Mouse (Mus musculus) limb, embryonic 15.5 days (tissue): Measurements from ENCODE around the gene Cbln4. TPM values are rescaled to one million over a fixed set of nuclear protein-coding genes. Genes with fewer than 3 reads are reported as not detected.
A peak's percentile ranks its signal among the peaks of the same experiment; 100 is the strongest.

Experiments used
- ATAC-seq: fragments of 200-750 bp; cut with Nextera tagmentation; 2 replicates; pipeline ENCODE4 v1.8.0; 2017; ENCODE audit warnings: low read depth, moderate TSS enrichment; ENCODE audit not compliant: insufficient number of reproducible peaks, low FRiP score, low TSS enrichment
- H3K27ac ChIP-seq: fragments of 300-500 bp; sonication (generic); 2 replicates; pipeline ENCODE4 v1.5.1; 2015; ENCODE audit warnings: moderate library complexity, mild to moderate bottlenecking, inconsistent platforms
- H3K27me3 ChIP-seq: fragments of 300-500 bp; sonication (generic); 2 replicates; pipeline ENCODE4 v1.6.1; 2015; ENCODE audit warnings: inconsistent platforms
- H3K36me3 ChIP-seq: fragments of 300-500 bp; sonication (generic); 2 replicates; pipeline ENCODE4 v1.6.1; 2015; ENCODE audit warnings: inconsistent platforms
- H3K4me1 ChIP-seq: fragments of 300-500 bp; sonication (generic); 2 replicates; pipeline ENCODE4 v1.6.1; 2015; ENCODE audit warnings: inconsistent platforms
- H3K4me2 ChIP-seq: fragments of 300-500 bp; sonication (generic); 2 replicates; pipeline ENCODE4 v1.6.1; 2015; ENCODE audit warnings: mild to moderate bottlenecking, inconsistent platforms
- H3K4me3 ChIP-seq: fragments of 300-500 bp; sonication (generic); 2 replicates; pipeline ENCODE4 v1.5.1; 2015; ENCODE audit warnings: mild to moderate bottlenecking, inconsistent platforms
- H3K9ac ChIP-seq: fragments of 300-500 bp; sonication (generic); 2 replicates; pipeline ENCODE4 v1.6.1; 2015; ENCODE audit warnings: inconsistent platforms
- H3K9me3 ChIP-seq: fragments of 300-500 bp; sonication (generic); 2 replicates; pipeline ENCODE4 v1.6.1; 2016; ENCODE audit warnings: inconsistent platforms
- WGBS: fragments of 180-500 bp; shearing (Covaris S2); methylation state at CpG from one replicate; pipeline ENCODE4 v1.1.7; 2015; 5-methylcytosine and 5-hydroxymethylcytosine counted together
- polyA plus RNA-seq: library from polyadenylated mRNA; unstranded; fragments of >200 nt; fragmentation: Nextera tagmentation; extraction: Ambion mirVana; gene quantifications from 2 replicates; pipeline ENCODE4 v1.2.1, GENCODE M21; 2015

The Cbln4 gene
- polyA plus RNA-seq, 1 experiment from 2014 or later: 1.0 TPM

DNA sequence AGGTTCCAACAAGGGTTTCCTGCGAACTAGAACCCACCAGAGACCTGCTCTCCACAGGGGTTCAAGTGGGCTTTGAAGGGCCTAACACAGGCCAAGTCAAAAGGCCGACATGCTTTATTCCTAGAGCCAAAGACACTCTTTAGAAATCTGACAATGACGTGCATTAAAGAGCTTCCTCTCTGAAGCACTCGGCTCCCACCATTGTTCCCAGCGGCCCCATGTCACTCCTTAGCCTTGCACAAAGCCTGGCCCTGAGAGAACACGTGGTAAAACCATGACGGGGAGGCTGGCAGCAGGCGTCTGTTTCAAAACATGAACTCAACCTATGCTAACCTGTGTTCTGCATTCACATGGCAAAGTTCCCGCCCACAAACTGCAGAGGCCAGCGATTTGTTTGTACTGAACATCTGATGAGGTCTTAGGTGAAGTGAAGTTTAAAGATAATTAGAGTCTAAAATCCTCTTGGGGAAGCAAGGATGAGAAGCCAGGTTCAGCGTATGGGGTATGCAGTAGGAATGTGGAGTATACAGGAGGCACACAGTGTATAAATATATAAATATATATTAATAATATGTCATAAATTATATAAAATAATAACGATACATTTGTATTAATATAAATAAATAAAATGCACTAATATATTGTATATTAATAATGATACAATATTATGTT, 17.7 kb downstream of the Cbln4 start:
- no peak overlapping the region for H3K9ac ChIP-seq

DNA sequence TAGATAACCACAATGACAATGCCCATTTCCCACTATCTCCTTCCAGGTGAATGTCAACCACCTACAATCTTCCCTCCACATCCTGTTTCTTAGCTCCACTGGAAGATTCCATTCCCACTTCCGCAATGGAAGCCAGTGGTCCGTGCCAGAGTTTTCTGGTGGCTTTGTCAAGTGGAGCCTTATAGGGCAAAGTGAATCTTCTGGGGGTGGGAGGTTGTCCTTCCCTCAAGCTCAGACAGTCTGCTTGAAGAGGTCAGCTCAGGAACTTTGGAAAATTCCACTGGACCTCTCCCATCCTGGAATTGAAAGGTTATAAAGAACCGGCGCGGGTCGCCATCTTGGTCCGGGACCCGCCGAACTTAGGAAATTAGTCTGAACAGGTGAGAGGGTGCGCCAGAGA, 36.5 kb downstream of the Cbln4 start:
- Histone ChIP-seq H3K9ac (no peak overlapping the region), H3K27me3 (no peaks in the 10 kb centered on the region), H3K4me1 (peaks cover 16% of the 10 kb centered on the region; the same call in 1 of the 2 replicates), H3K9me3 (no peaks in the 10 kb centered on the region), H3K4me2 (no peak overlapping the region), H3K36me3 (no peaks in the 10 kb centered on the region), H3K27ac (no peak overlapping the region), H3K4me3 (no peak overlapping the region)
- ATAC-seq: no peak
- 97% methylated on average over 10 of the region's 10 CpGs for WGBS

More for the DNA sequence above, 17.7 kb downstream of the Cbln4 start:
- Histone ChIP-seq H3K4me1 (no peaks in the 10 kb centered on the region), H3K4me2 (no peak overlapping the region), H3K27ac (no peak overlapping the region), H3K4me3 (no peak overlapping the region), H3K27me3 (no peaks in the 10 kb centered on the region), H3K9me3 (no peaks in the 10 kb centered on the region), H3K36me3 (no peaks in the 10 kb centered on the region)
- 76% methylated on average over 12 of the region's 12 CpGs for WGBS
- no peak for ATAC-seq

- ATAC-seq: peak; percentile 44; the same call in 1 of the 2 replicates
- H3K27ac ChIP-seq: no peak overlapping the region
Observed at GRCm38 (mm10) chr2:172005970-172006369, 37.3 kb downstream of the Cbln4 start.

DNA sequence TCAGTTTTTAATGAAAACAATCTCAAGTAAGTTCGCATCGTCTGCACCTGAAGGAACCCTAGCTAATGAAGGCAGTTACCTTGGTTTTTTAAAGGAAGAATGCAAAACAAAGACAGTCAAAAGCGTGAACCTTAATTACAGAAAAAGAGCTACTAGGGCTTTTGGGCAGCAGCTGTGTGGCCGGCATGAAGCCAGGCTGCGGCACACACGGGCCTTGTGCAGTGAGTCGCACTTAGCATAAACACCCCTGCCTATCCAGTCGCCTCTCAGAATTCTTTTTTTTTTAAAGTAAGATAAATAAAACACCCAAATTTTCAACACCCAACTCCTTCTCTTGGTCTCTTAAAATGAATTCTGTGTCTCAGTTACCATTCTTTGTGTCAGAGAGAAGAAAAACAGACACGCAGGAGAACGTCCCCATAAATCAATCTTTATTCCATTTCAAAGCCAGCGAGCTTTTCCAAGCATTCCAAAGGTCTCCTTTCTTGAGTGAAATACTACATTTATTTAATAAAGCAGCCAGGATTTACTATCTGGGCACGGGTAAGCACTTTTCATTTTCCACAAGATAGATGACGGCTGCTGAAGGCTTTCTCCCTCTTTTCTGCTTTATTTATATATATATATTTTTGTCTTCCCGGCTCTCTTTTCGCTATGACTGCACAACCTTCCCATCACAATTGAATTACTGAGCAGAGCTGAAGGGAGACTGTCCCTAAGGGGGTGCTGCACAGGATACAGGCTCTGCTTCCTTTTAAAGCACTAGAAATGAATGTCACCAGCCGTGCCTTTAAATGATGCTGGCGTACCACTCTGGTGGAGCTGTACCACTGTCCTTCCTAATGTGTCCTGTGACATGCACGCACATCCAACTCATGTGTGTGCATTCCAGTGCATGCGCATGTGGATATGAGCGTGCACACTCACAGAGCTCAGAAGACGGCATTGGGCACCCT, 39.0 kb downstream of the Cbln4 start:
- no peak for ATAC-seq
- Histone ChIP-seq H3K4me3 (no peak overlapping the region), H3K4me2 (no peak overlapping the region), H3K27ac (no peak overlapping the region), H3K9ac (no peak overlapping the region), H3K27me3 (no peaks in the 10 kb centered on the region), H3K9me3 (no peaks in the 10 kb centered on the region), H3K4me1 (peaks cover 16% of the 10 kb centered on the region; the same call in 1 of the 2 replicates), H3K36me3 (no peaks in the 10 kb centered on the region)
- WGBS: 37% methylated on average over 21 of the region's 21 CpGs

More at GRCm38 (mm10) chr2:172005970-172006369, 37.3 kb downstream of the Cbln4 start:
- no peak overlapping the region for H3K4me3 ChIP-seq
- 20% methylated on average over 7 of the region's 7 CpGs for WGBS
- no peaks in the 10 kb centered on the region for H3K27me3 ChIP-seq
- no peaks in the 10 kb centered on the region for H3K9me3 ChIP-seq
- no peak overlapping the region for H3K4me2 ChIP-seq
- H3K9ac ChIP-seq: no peak overlapping the region
- no peaks in the 10 kb centered on the region for H3K36me3 ChIP-seq
- H3K4me1 ChIP-seq: peaks cover 16% of the 10 kb centered on the region; the same call in 1 of the 2 replicates

- 67% methylated on average over 6 of the region's 6 CpGs for WGBS
- no peaks in the 10 kb centered on the region for H3K4me1 ChIP-seq
Observed at GRCm38 (mm10) chr2:171996979-171997686, 46.1 kb downstream of the Cbln4 start.

DNA sequence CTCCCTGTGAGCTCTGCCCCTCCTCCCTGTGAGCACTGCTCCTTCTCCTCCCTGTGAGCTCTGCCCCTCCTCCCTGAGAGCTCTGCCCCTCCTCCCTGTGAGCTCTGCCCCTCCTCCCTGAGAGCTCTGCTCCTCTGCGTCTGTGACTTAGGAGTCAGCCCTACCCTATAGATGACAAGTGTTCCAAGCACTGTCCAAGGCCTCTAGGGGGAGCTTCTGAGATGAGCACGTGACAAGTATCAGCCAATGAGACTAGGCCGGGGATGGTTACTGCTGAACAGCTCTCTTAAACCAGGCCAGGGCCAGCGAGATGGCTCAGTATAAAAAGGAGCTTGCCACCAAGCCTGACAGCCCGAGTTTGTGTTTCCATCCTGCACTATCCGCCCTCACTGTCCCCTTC, 48.4 kb downstream of the Cbln4 start:
- Histone ChIP-seq H3K4me3 (no peak overlapping the region), H3K4me2 (no peak overlapping the region), H3K9ac (no peak overlapping the region), H3K27me3 (no peaks in the 10 kb centered on the region), H3K27ac (no peak overlapping the region), H3K9me3 (no peaks in the 10 kb centered on the region), H3K4me1 (no peaks in the 10 kb centered on the region), H3K36me3 (no peaks in the 10 kb centered on the region)
- 60% methylated on average over 6 of the region's 6 CpGs for WGBS
- no peak for ATAC-seq

More at GRCm38 (mm10) chr2:171996979-171997686, 46.1 kb downstream of the Cbln4 start:
- Histone ChIP-seq H3K4me2 (no peak overlapping the region), H3K9ac (no peak overlapping the region), H3K9me3 (no peaks in the 10 kb centered on the region), H3K4me3 (no peak overlapping the region), H3K36me3 (no peaks in the 10 kb centered on the region), H3K27me3 (no peaks in the 10 kb centered on the region), H3K27ac (no peak overlapping the region)
- no peak for ATAC-seq

GRCm38 (mm10) chr2:171994240-171994639, 49.0 kb downstream of the Cbln4 start:
- Histone ChIP-seq H3K27me3 (no peaks in the 10 kb centered on the region), H3K9ac (no peak overlapping the region), H3K4me3 (no peak overlapping the region), H3K4me2 (no peak overlapping the region), H3K9me3 (no peaks in the 10 kb centered on the region), H3K36me3 (no peaks in the 10 kb centered on the region), H3K4me1 (no peaks in the 10 kb centered on the region), H3K27ac (no peak overlapping the region)
- whole genome bisulfite sequencing: 84% methylated on average over 5 of the region's 5 CpGs
- ATAC-seq: no peak

GRCm38 (mm10) chr2:171986686-171987085, 56.6 kb downstream of the Cbln4 start:
- Histone ChIP-seq H3K4me2 (no peak overlapping the region), H3K4me1 (peaks cover 8% of the 10 kb centered on the region; the same call in 1 of the 2 replicates), H3K36me3 (no peaks in the 10 kb centered on the region), H3K27ac (no peak overlapping the region), H3K4me3 (no peak overlapping the region), H3K9ac (no peak overlapping the region), H3K9me3 (no peaks in the 10 kb centered on the region), H3K27me3 (no peaks in the 10 kb centered on the region)
- no peak for ATAC-seq
- WGBS: 33% methylated on average over 6 of the region's 6 CpGs

Other genes with a start within 250 kb of the Cbln4 start
- gene Mc3r, start 205.0 kb upstream of the Cbln4 start, polyA plus RNA-seq: not detected in 2 replicates